Mouse (Mus musculus) midbrain, embryonic 14.5 days (tissue): ENCODE measurements around the gene Vwa7. TPM values are rescaled to one million over a fixed set of nuclear protein-coding genes. Genes with fewer than 3 reads are reported as not detected.

ENCODE experiments used
- ATAC-seq: fragments of 200-750 bp; cut with Nextera tagmentation; 2 replicates; pipeline ENCODE4 v1.8.0; 2017; ENCODE audit warnings: moderate number of reproducible peaks, moderate library complexity; ENCODE audit not compliant: low FRiP score, low TSS enrichment
- DNase-seq: peaks from one replicate; pipeline ENCODE4 v3.0.0-alpha.2; 2015
- H3K27ac ChIP-seq: fragments of 300-500 bp; sonication (generic); replicated peaks from 2 replicates; pipeline ENCODE4 v1.5.1; 2014; ENCODE audit warnings: mild to moderate bottlenecking, low read depth, low read length, moderate library complexity
- H3K27me3 ChIP-seq: fragments of 300-500 bp; sonication (generic); 2 replicates; pipeline ENCODE4 v1.6.1; 2014; ENCODE audit warnings: low read length, control low read depth, mixed read lengths; ENCODE audit not compliant: control insufficient read depth, insufficient read depth
- H3K36me3 ChIP-seq: fragments of 300-500 bp; sonication (generic); 2 replicates; pipeline ENCODE4 v1.6.1; 2014; ENCODE audit warnings: low read length, control low read depth; ENCODE audit not compliant: control insufficient read depth, insufficient read depth
- H3K4me1 ChIP-seq: fragments of 300-500 bp; sonication (generic); 2 replicates; pipeline ENCODE4 v1.6.1; 2014; ENCODE audit warnings: mild to moderate bottlenecking, antibody characterized with exemption, low read length, control low read depth; ENCODE audit not compliant: control insufficient read depth, insufficient read depth
- H3K4me2 ChIP-seq: fragments of 300-500 bp; sonication (generic); 2 replicates; pipeline ENCODE4 v1.6.1; 2014; ENCODE audit warnings: mild to moderate bottlenecking, low read length, moderate library complexity
- H3K4me3 ChIP-seq: fragments of 300-500 bp; sonication (generic); replicated peaks from 2 replicates; pipeline ENCODE4 v1.5.1; 2014; ENCODE audit warnings: low read depth, low read length
- H3K9ac ChIP-seq: fragments of 300-500 bp; sonication (generic); replicated peaks from 2 replicates; pipeline ENCODE4 v1.6.1; 2014; ENCODE audit warnings: mild to moderate bottlenecking, low read length, moderate library complexity
- H3K9me3 ChIP-seq: fragments of 300-500 bp; sonication (generic); 2 replicates; pipeline ENCODE4 v1.6.1; 2016; ENCODE audit warnings: low read length, control low read depth, mixed read lengths; ENCODE audit not compliant: control insufficient read depth
- WGBS: fragments of 180-500 bp; shearing (Covaris S2); extraction: QIAGEN DNeasy Blood & Tissue Kit; methylation state at CpG from one replicate; pipeline ENCODE4 v1.1.7; 2014; 5-methylcytosine and 5-hydroxymethylcytosine counted together
- polyA plus RNA-seq: library from polyadenylated mRNA; unstranded; fragments of >200 nt; fragmentation: Nextera tagmentation; extraction: Ambion mirVana; gene quantifications from 2 replicates; pipeline ENCODE4 v1.2.1, GENCODE M21; 2014

The Vwa7 gene
- polyA plus RNA-seq, 1 experiment from 2014 or later: 0.12 TPM

GRCm38 (mm10) chr17:35070556-35071229 is 54.3 kb downstream of the Vwa7 start:
- no peak overlapping the region for H3K27ac ChIP-seq
- no peaks in the 10 kb centered on the region; the same call in 1 of the 2 replicates for H3K27me3 ChIP-seq
- H3K9ac ChIP-seq: no peak overlapping the region
- no peaks in the 10 kb centered on the region for H3K4me1 ChIP-seq
- DNase-seq (no peak), ATAC-seq (no peak)
- 68% methylated on average over 6 of the region's 6 CpGs for WGBS
- H3K36me3 ChIP-seq: no peaks in the 10 kb centered on the region
- H3K9me3 ChIP-seq: no peaks in the 10 kb centered on the region
- no peak overlapping the region for H3K4me3 ChIP-seq
- no peak overlapping the region for H3K4me2 ChIP-seq

- no peak overlapping the region for H3K4me2 ChIP-seq
- ATAC-seq: no peak
- H3K36me3 ChIP-seq: no peaks in the 10 kb centered on the region
- 81% methylated on average over 9 of the region's 9 CpGs for WGBS
- no peaks in the 10 kb centered on the region for H3K4me1 ChIP-seq
- no peak overlapping the region for H3K9ac ChIP-seq
- H3K9me3 ChIP-seq: no peaks in the 10 kb centered on the region
- H3K27ac ChIP-seq: no peak overlapping the region
- no peaks in the 10 kb centered on the region; the same call in 1 of the 2 replicates for H3K27me3 ChIP-seq
- no peak overlapping the region for H3K4me3 ChIP-seq
- no peak for DNase-seq
Observed at GRCm38 (mm10) chr17:35071454-35071853, 55.1 kb downstream of the Vwa7 start.

- no peak for ATAC-seq
- 60% methylated on average over 17 of the region's 17 CpGs for WGBS
- no peak for DNase-seq
Observed at GRCm38 (mm10) chr17:35074097-35074496, 57.7 kb downstream of the Vwa7 start.

More at GRCm38 (mm10) chr17:35074097-35074496, 57.7 kb downstream of the Vwa7 start:
- Histone ChIP-seq H3K27me3 (no peaks in the 10 kb centered on the region), H3K4me1 (no peaks in the 10 kb centered on the region), H3K9me3 (no peaks in the 10 kb centered on the region), H3K9ac (no peak overlapping the region), H3K36me3 (no peaks in the 10 kb centered on the region), H3K4me3 (no peak overlapping the region), H3K27ac (no peak overlapping the region), H3K4me2 (no peak overlapping the region)

Other genes starting within 250 kb of the Vwa7 start
- gene Cyp21a1, start 212.0 kb upstream of the Vwa7 start, polyA plus RNA-seq: not detected in 2 replicates
- gene Stk19, start 179.6 kb upstream of the Vwa7 start, polyA plus RNA-seq: 32.1 and 39.3 TPM in 2 replicates
- 66.6 and 68.6 TPM in 2 replicates for gene Dxo, start 179.6 kb upstream of the Vwa7 start, polyA plus RNA-seq
- 47.7 and 55.5 TPM in 2 replicates for gene Skiv2l, start 166.4 kb upstream of the Vwa7 start, polyA plus RNA-seq
- gene Nelfe, start 166.2 kb upstream of the Vwa7 start, polyA plus RNA-seq: 75.5 and 85.3 TPM in 2 replicates
- gene Cfb, start 154.1 kb upstream of the Vwa7 start, polyA plus RNA-seq: 1.8 and 3.0 TPM in 2 replicates
- gene Zbtb12, start 137.1 kb upstream of the Vwa7 start, polyA plus RNA-seq: 3.0 and 6.8 TPM in 2 replicates
- gene Gm20547, start 134.5 kb upstream of the Vwa7 start, polyA plus RNA-seq: not detected in 2 replicates
- gene C2, start 118.3 kb upstream of the Vwa7 start, polyA plus RNA-seq: 2.1 and 3.6 TPM in 2 replicates
- 91.6 and 97.0 TPM in 2 replicates for gene Ehmt2, start 118.1 kb upstream of the Vwa7 start, polyA plus RNA-seq
- not detected in 2 replicates for gene Slc44a4, start 102.1 kb upstream of the Vwa7 start, polyA plus RNA-seq
- gene Neu1, start 85.3 kb upstream of the Vwa7 start, polyA plus RNA-seq: 25.1 and 28.2 TPM in 2 replicates
- gene Hspa1b, start 57.3 kb upstream of the Vwa7 start, polyA plus RNA-seq: 0.17 and 0.53 TPM in 2 replicates
- gene Gm20481, start 46.7 kb upstream of the Vwa7 start, polyA plus RNA-seq: 1.1 and 2.3 TPM in 2 replicates
- gene Hspa1a, start 44.4 kb upstream of the Vwa7 start, polyA plus RNA-seq: 5.6 and 8.1 TPM in 2 replicates
- 1.6 and 2.3 TPM in 2 replicates for gene Hspa1l, start 43.9 kb upstream of the Vwa7 start, polyA plus RNA-seq
- gene Lsm2, start 34.7 kb upstream of the Vwa7 start, polyA plus RNA-seq: 103 and 110 TPM in 2 replicates
- 43.4 and 51.1 TPM in 2 replicates for gene Vars, start 15.6 kb upstream of the Vwa7 start, polyA plus RNA-seq
- 2.0 and 2.2 TPM in 2 replicates for gene Sapcd1, start 11.4 kb downstream of the Vwa7 start, polyA plus RNA-seq
- gene Msh5, start 30.2 kb downstream of the Vwa7 start, polyA plus RNA-seq: 2.1 and 2.8 TPM in 2 replicates
- gene Clic1, start 33.4 kb downstream of the Vwa7 start, polyA plus RNA-seq: 17.7 and 22.8 TPM in 2 replicates
- gene Ddah2, start 42.5 kb downstream of the Vwa7 start, polyA plus RNA-seq: 375 and 392 TPM in 2 replicates
- gene Ly6g6c, start 48.8 kb downstream of the Vwa7 start, polyA plus RNA-seq: not detected in 2 replicates
- 0.11 and 0.21 TPM in 2 replicates for gene Mpig6b, start 49.6 kb downstream of the Vwa7 start, polyA plus RNA-seq
- 0.62 TPM in 1 of 2 replicates, not detected in the other for gene Ly6g6e, start 60.3 kb downstream of the Vwa7 start, polyA plus RNA-seq
- 0.78 and 1.5 TPM in 2 replicates for gene Ly6g6d, start 61.5 kb downstream of the Vwa7 start, polyA plus RNA-seq
- gene Ly6g6f, start 69.0 kb downstream of the Vwa7 start, polyA plus RNA-seq: not detected in 2 replicates
- gene Abhd16a, start 72.7 kb downstream of the Vwa7 start, polyA plus RNA-seq: 79.4 and 86.0 TPM in 2 replicates
- gene Ly6g5c, start 91.7 kb downstream of the Vwa7 start, polyA plus RNA-seq: not detected in 2 replicates
- gene Ly6g5b, start 98.8 kb downstream of the Vwa7 start, polyA plus RNA-seq: 1.3 TPM in 2 replicates
- 24.2 and 25.4 TPM in 2 replicates for gene Gpank1, start 104.9 kb downstream of the Vwa7 start, polyA plus RNA-seq
- gene Csnk2b, start 105.5 kb downstream of the Vwa7 start, polyA plus RNA-seq: 328 and 334 TPM in 2 replicates
- 6.0 and 6.8 TPM in 2 replicates for gene D17H6S53E, start 109.8 kb downstream of the Vwa7 start, polyA plus RNA-seq
- gene Apom, start 115.5 kb downstream of the Vwa7 start, polyA plus RNA-seq: 0.57 TPM in 1 of 2 replicates, not detected in the other
- 122 and 136 TPM in 2 replicates for gene Bag6, start 118.6 kb downstream of the Vwa7 start, polyA plus RNA-seq
- gene Prrc2a, start 148.3 kb downstream of the Vwa7 start, polyA plus RNA-seq: 191 and 194 TPM in 2 replicates
- 3.3 and 8.8 TPM in 2 replicates for gene Aif1, start 159.5 kb downstream of the Vwa7 start, polyA plus RNA-seq
- gene Lst1, start 171.9 kb downstream of the Vwa7 start, polyA plus RNA-seq: 3.8 and 9.0 TPM in 2 replicates
- 0.74 and 0.84 TPM in 2 replicates for gene Ltb, start 177.9 kb downstream of the Vwa7 start, polyA plus RNA-seq
- gene Tnf, start 185.4 kb downstream of the Vwa7 start, polyA plus RNA-seq: not detected in 2 replicates
- 0.20 and 0.73 TPM in 2 replicates for gene Lta, start 188.8 kb downstream of the Vwa7 start, polyA plus RNA-seq
- gene Gm16181, start 204.3 kb downstream of the Vwa7 start, polyA plus RNA-seq: not detected in 2 replicates
- gene Atp6v1g2, start 217.1 kb downstream of the Vwa7 start, polyA plus RNA-seq: 78.1 and 99.0 TPM in 2 replicates
- 3.8 and 7.3 TPM in 2 replicates for gene Nfkbil1, start 219.2 kb downstream of the Vwa7 start, polyA plus RNA-seq
- 386 and 390 TPM in 2 replicates for gene Ddx39b, start 225.2 kb downstream of the Vwa7 start, polyA plus RNA-seq
- gene H2-D1, start 246.2 kb downstream of the Vwa7 start, polyA plus RNA-seq: 68.5 and 74.3 TPM in 2 replicates